Mouse (Mus musculus): Measurements from ENCODE around the gene Aanat. TPM values are rescaled to one million over a fixed set of nuclear protein-coding genes. Genes with fewer than 3 reads are reported as not detected.

The Aanat gene
- polyA plus RNA-seq, 1 experiment from 2014 or later: 0.36 TPM

GRCm38 (mm10) chr11:116549273-116550038 lies 36.8 kb upstream of the Aanat start:
- Histone ChIP-seq H3K9me3 (replicated peaks; ENCODE audit: control insufficient read depth, low read length) (no peaks in the 10 kb centered on the region), H3K36me3 (ENCODE audit: control insufficient read depth, insufficient read depth, low read length) (peaks cover 27% of the 10 kb centered on the region), H3K4me1 (ENCODE audit: control insufficient read depth, insufficient read depth, low read length) (no peaks in the 10 kb centered on the region), H3K27ac (ENCODE audit: low read depth, low read length) (no peak overlapping the region), H3K27me3 (replicated peaks; ENCODE audit: control insufficient read depth, insufficient read depth, low read length) (no peaks in the 10 kb centered on the region), H3K4me2 (ENCODE audit: low read length) (no peak overlapping the region), H3K4me3 (ENCODE audit: low read depth, low read length) (no peak overlapping the region), H3K9ac (ENCODE audit: low read length) (no peak overlapping the region)
- ATAC-seq (no peak), DNase-seq (ENCODE audit: low spot score) (no peak)
- WGBS: 93% methylated on average over 11 of the region's 11 CpGs

- Histone ChIP-seq H3K9ac (ENCODE audit: low read length) (no peak overlapping the region), H3K4me3 (ENCODE audit: low read depth, low read length) (no peak overlapping the region), H3K27me3 (replicated peaks; ENCODE audit: control insufficient read depth, insufficient read depth, low read length) (no peaks in the 10 kb centered on the region), H3K36me3 (ENCODE audit: control insufficient read depth, insufficient read depth, low read length) (peaks cover 14% of the 10 kb centered on the region), H3K27ac (ENCODE audit: low read depth, low read length) (peak overlapping the region; percentile 3; the same call in 1 of the 2 replicates), H3K4me2 (ENCODE audit: low read length) (no peak overlapping the region), H3K9me3 (replicated peaks; ENCODE audit: control insufficient read depth, low read length) (no peaks in the 10 kb centered on the region), H3K4me1 (ENCODE audit: control insufficient read depth, insufficient read depth, low read length) (0 out of 2 replicates have a peak, but pooled peaks cover 5% of the 10 kb centered on the region)
- WGBS: 86% methylated on average over 7 of the region's 7 CpGs
- DNase-seq (ENCODE audit: low spot score): no peak
- no peak for ATAC-seq
These were observed 35.5 kb upstream of the Aanat start for GRCm38 (mm10) chr11:116550748-116551147.

- 97% methylated on average over 1 of the region's 1 CpGs for WGBS
These were observed 34.0 kb upstream of the Aanat start for GRCm38 (mm10) chr11:116552194-116552593.

GRCm38 (mm10) chr11:116554171-116554878 lies 31.9 kb upstream of the Aanat start:
- no peak overlapping the region for H3K27ac ChIP-seq (ENCODE audit: low read depth, low read length)
- no peaks in the 10 kb centered on the region for H3K9me3 ChIP-seq (replicated peaks; ENCODE audit: control insufficient read depth, low read length)
- H3K36me3 ChIP-seq (ENCODE audit: control insufficient read depth, insufficient read depth, low read length): no peaks in the 10 kb centered on the region
- H3K9ac ChIP-seq (ENCODE audit: low read length): no peak overlapping the region
- DNase-seq (ENCODE audit: low spot score) (peak; percentile 83), ATAC-seq (no peak)
- H3K4me2 ChIP-seq (ENCODE audit: low read length): no peak overlapping the region
- 49% methylated on average over 12 of the region's 12 CpGs for WGBS
- H3K4me3 ChIP-seq (ENCODE audit: low read depth, low read length): no peak overlapping the region
- H3K4me1 ChIP-seq (ENCODE audit: control insufficient read depth, insufficient read depth, low read length): 0 out of 2 replicates have a peak, but pooled peaks cover 6% of the 10 kb centered on the region
- no peaks in the 10 kb centered on the region for H3K27me3 ChIP-seq (replicated peaks; ENCODE audit: control insufficient read depth, insufficient read depth, low read length)

More at GRCm38 (mm10) chr11:116552194-116552593, 34.0 kb upstream of the Aanat start:
- no peak overlapping the region for H3K9ac ChIP-seq (ENCODE audit: low read length)
- H3K36me3 ChIP-seq (ENCODE audit: control insufficient read depth, insufficient read depth, low read length): no peaks in the 10 kb centered on the region; the same call in none of the 2 replicates
- H3K4me3 ChIP-seq (ENCODE audit: low read depth, low read length): no peak overlapping the region
- 0 out of 2 replicates have a peak, but pooled peaks cover 6% of the 10 kb centered on the region for H3K4me1 ChIP-seq (ENCODE audit: control insufficient read depth, insufficient read depth, low read length)
- H3K27ac ChIP-seq (ENCODE audit: low read depth, low read length): no peak overlapping the region
- no peaks in the 10 kb centered on the region for H3K9me3 ChIP-seq (replicated peaks; ENCODE audit: control insufficient read depth, low read length)
- H3K27me3 ChIP-seq (replicated peaks; ENCODE audit: control insufficient read depth, insufficient read depth, low read length): no peaks in the 10 kb centered on the region
- ATAC-seq (no peak), DNase-seq (ENCODE audit: low spot score) (no peak)
- H3K4me2 ChIP-seq (ENCODE audit: low read length): no peak overlapping the region

- Histone ChIP-seq H3K9ac (ENCODE audit: low read length) (no peak overlapping the region; the same call in 1 of the 2 replicates), H3K4me3 (ENCODE audit: low read depth, low read length) (no peak overlapping the region), H3K27ac (ENCODE audit: low read depth, low read length) (no peak overlapping the region), H3K4me1 (ENCODE audit: control insufficient read depth, insufficient read depth, low read length) (0 out of 2 replicates have a peak, but pooled peaks cover 6% of the 10 kb centered on the region), H3K36me3 (ENCODE audit: control insufficient read depth, insufficient read depth, low read length) (no peaks in the 10 kb centered on the region), H3K27me3 (replicated peaks; ENCODE audit: control insufficient read depth, insufficient read depth, low read length) (no peaks in the 10 kb centered on the region), H3K9me3 (replicated peaks; ENCODE audit: control insufficient read depth, low read length) (no peaks in the 10 kb centered on the region), H3K4me2 (ENCODE audit: low read length) (no peak overlapping the region)
- no peak for DNase-seq (ENCODE audit: low spot score)
- ATAC-seq: no peak
- WGBS: 94% methylated on average over 1 of the region's 1 CpGs
These were observed 30.7 kb upstream of the Aanat start for GRCm38 (mm10) chr11:116555572-116555971.

- no peaks in the 10 kb centered on the region for H3K36me3 ChIP-seq (ENCODE audit: control insufficient read depth, insufficient read depth, low read length)
- DNase-seq (ENCODE audit: low spot score): no peak
- H3K4me1 ChIP-seq (ENCODE audit: control insufficient read depth, insufficient read depth, low read length): 0 out of 2 replicates have a peak, but pooled peaks cover 6% of the 10 kb centered on the region
- no peak overlapping the region for H3K9ac ChIP-seq (ENCODE audit: low read length)
- WGBS: 67% methylated on average over 6 of the region's 6 CpGs
- no peaks in the 10 kb centered on the region for H3K27me3 ChIP-seq (replicated peaks; ENCODE audit: control insufficient read depth, insufficient read depth, low read length)
- H3K27ac ChIP-seq (ENCODE audit: low read depth, low read length): no peak overlapping the region
- ATAC-seq: no peak
- H3K4me3 ChIP-seq (ENCODE audit: low read depth, low read length): no peak overlapping the region
- no peaks in the 10 kb centered on the region for H3K9me3 ChIP-seq (replicated peaks; ENCODE audit: control insufficient read depth, low read length)
- H3K4me2 ChIP-seq (ENCODE audit: low read length): no peak overlapping the region
These were observed 29.9 kb upstream of the Aanat start for GRCm38 (mm10) chr11:116556308-116556707.

- no peaks in the 10 kb centered on the region for H3K9me3 ChIP-seq (replicated peaks; ENCODE audit: control insufficient read depth, low read length)
- ATAC-seq (no peak), DNase-seq (ENCODE audit: low spot score) (no peak)
- no peak overlapping the region for H3K9ac ChIP-seq (ENCODE audit: low read length)
- 83% methylated on average over 7 of the region's 7 CpGs for WGBS
- H3K4me1 ChIP-seq (ENCODE audit: control insufficient read depth, insufficient read depth, low read length): no peaks in the 10 kb centered on the region
- no peak overlapping the region for H3K4me3 ChIP-seq (ENCODE audit: low read depth, low read length)
- H3K27ac ChIP-seq (ENCODE audit: low read depth, low read length): no peak overlapping the region
- no peaks in the 10 kb centered on the region for H3K36me3 ChIP-seq (ENCODE audit: control insufficient read depth, insufficient read depth, low read length)
- no peaks in the 10 kb centered on the region for H3K27me3 ChIP-seq (replicated peaks; ENCODE audit: control insufficient read depth, insufficient read depth, low read length)
- no peak overlapping the region for H3K4me2 ChIP-seq (ENCODE audit: low read length)
These were observed 20.8 kb upstream of the Aanat start for GRCm38 (mm10) chr11:116565283-116566041.

GRCm38 (mm10) chr11:116567531-116567930 lies 18.7 kb upstream of the Aanat start:
- Histone ChIP-seq H3K9me3 (replicated peaks; ENCODE audit: control insufficient read depth, low read length) (no peaks in the 10 kb centered on the region), H3K27me3 (replicated peaks; ENCODE audit: control insufficient read depth, insufficient read depth, low read length) (no peaks in the 10 kb centered on the region), H3K4me2 (ENCODE audit: low read length) (no peak overlapping the region), H3K36me3 (ENCODE audit: control insufficient read depth, insufficient read depth, low read length) (0 out of 2 replicates have a peak, but pooled peaks cover 3% of the 10 kb centered on the region), H3K9ac (ENCODE audit: low read length) (no peak overlapping the region), H3K4me3 (ENCODE audit: low read depth, low read length) (no peak overlapping the region), H3K27ac (ENCODE audit: low read depth, low read length) (no peak overlapping the region), H3K4me1 (ENCODE audit: control insufficient read depth, insufficient read depth, low read length) (no peaks in the 10 kb centered on the region)
- 88% methylated on average over 8 of the region's 8 CpGs for WGBS
- DNase-seq (ENCODE audit: low spot score): no peak
- no peak for ATAC-seq
